Mouse (Mus musculus) cerebellum, adult 2 months (tissue): Measurements from ENCODE around the gene Msh5. TPM values are rescaled to one million over a fixed set of nuclear protein-coding genes. Genes with fewer than 3 reads are reported as not detected.

Experiments used
- DNase-seq, 2 experiments: peaks; one replicate each; pipeline ENCODE4 v3.0.0; 2021
- H3K27ac ChIP-seq: fragments of 200-500 bp; 2 replicates; pipeline ENCODE4 v1.5.1; 2012; ENCODE audit warnings: low read length, control low read depth, inconsistent platforms; ENCODE audit not compliant: insufficient read depth
- H3K27me3 ChIP-seq: fragments of 200-500 bp; 2 replicates; pipeline ENCODE4 v1.6.1; 2012; ENCODE audit warnings: inconsistent platforms, mild to moderate bottlenecking, low read length, moderate library complexity; ENCODE audit not compliant: control insufficient read depth, insufficient read depth
- H3K4me1 ChIP-seq: fragments of 200-500 bp; 2 replicates; pipeline ENCODE4 v1.6.1; 2011; ENCODE audit warnings: low read length; ENCODE audit not compliant: control insufficient read depth, insufficient read depth
- H3K4me3 ChIP-seq: fragments of 200-500 bp; replicated peaks from 2 replicates; pipeline ENCODE3; 2011; ENCODE audit warnings: mild to moderate bottlenecking, low read depth, low read length, control low read depth; ENCODE audit not compliant: insufficient read depth
- CTCF ChIP-seq: fragments of 200-500 bp; IDR thresholded peaks from 2 replicates; pipeline ENCODE4 v1.5.1; 2011; ENCODE audit warnings: low read depth, mild to moderate bottlenecking, control low read depth, low read length, moderate library complexity, borderline replicate concordance; ENCODE audit not compliant: insufficient read depth
- POLR2A ChIP-seq: fragments of 200-500 bp; IDR thresholded peaks from 2 replicates; pipeline ENCODE4 v1.6.1; 2011; ENCODE audit warnings: low read length, control low read depth, borderline replicate concordance; ENCODE audit not compliant: insufficient read depth
- WGBS: fragments of 180-500 bp; shearing (Covaris S2); methylation state at CpG from one replicate; pipeline ENCODE4 v1.1.7; 2018; 5-methylcytosine and 5-hydroxymethylcytosine counted together
- polyA plus RNA-seq: library from polyadenylated mRNA; depleted of rRNA; stranded (reverse); fragments of >200 nt; gene quantifications from 2 replicates; pipeline ENCODE4 v1.2.3, GENCODE M21; 2012

Gene Msh5
- polyA plus RNA-seq, 1 experiment = 5.5 TPM

GRCm38 (mm10) chr17:35048932-35049440, 2.4 kb upstream of the Msh5 start:
- WGBS = 89% methylated on average over 5 of the region's 5 CpGs
- peaks cover 12% of the 10 kb centered on the region for H3K4me1 ChIP-seq
- H3K27ac ChIP-seq = no peak overlapping the region
- DNase-seq = no peak
- H3K27me3 ChIP-seq = no peaks in the 10 kb centered on the region
- no peak overlapping the region for H3K4me3 ChIP-seq
- TF ChIP-seq POLR2A = no peak
- TF ChIP-seq CTCF = no peak

GRCm38 (mm10) chr17:35048149-35048931, 1.8 kb upstream of the Msh5 start:
- WGBS = 39% methylated on average over 11 of the region's 11 CpGs
- peaks cover 12% of the 10 kb centered on the region for H3K4me1 ChIP-seq
- H3K27ac ChIP-seq = no peak overlapping the region

GRCm38 (mm10) chr17:35047688-35048087, 1.1 kb upstream of the Msh5 start:
- TF ChIP-seq POLR2A = no peak
- TF ChIP-seq CTCF = no peak
- WGBS = 37% methylated on average over 1 of the region's 1 CpGs
- no peaks in the 10 kb centered on the region for H3K27me3 ChIP-seq
- peaks cover 11% of the 10 kb centered on the region for H3K4me1 ChIP-seq
- no peak overlapping the region for H3K27ac ChIP-seq
- H3K4me3 ChIP-seq = no peak overlapping the region
- no peak for DNase-seq

More at GRCm38 (mm10) chr17:35048149-35048931, 1.8 kb upstream of the Msh5 start:
- H3K27me3 ChIP-seq = no peaks in the 10 kb centered on the region
- H3K4me3 ChIP-seq = no peak overlapping the region
- no peak for TF ChIP-seq CTCF
- TF ChIP-seq POLR2A = no peak
- DNase-seq = no peak

GRCm38 (mm10) chr17:35045807-35046680, 501 bp downstream of the Msh5 start:
- no peaks in the 10 kb centered on the region for H3K27me3 ChIP-seq
- WGBS = 4% methylated on average over 48 of the region's 48 CpGs
- H3K4me1 ChIP-seq = peaks cover 4% of the 10 kb centered on the region; the same call in 1 of the 2 replicates
- no peak overlapping the region for H3K27ac ChIP-seq
- TF ChIP-seq POLR2A (no peak), CTCF (no peak)
- H3K4me3 ChIP-seq = peak overlapping the region; percentile 62
- DNase-seq = no peak

GRCm38 (mm10) chr17:35044904-35045806, 1.4 kb downstream of the Msh5 start:
- 82% methylated on average over 7 of the region's 7 CpGs for WGBS
- TF ChIP-seq CTCF = no peak
- H3K27me3 ChIP-seq = no peaks in the 10 kb centered on the region
- no peak overlapping the region for H3K27ac ChIP-seq
- peaks cover 4% of the 10 kb centered on the region; the same call in 1 of the 2 replicates for H3K4me1 ChIP-seq
- H3K4me3 ChIP-seq = no peak overlapping the region
- no peak for DNase-seq

- no peaks in the 10 kb centered on the region for H3K4me1 ChIP-seq
- no peaks in the 10 kb centered on the region for H3K27me3 ChIP-seq
- no peak for DNase-seq
- H3K27ac ChIP-seq = no peak overlapping the region
- H3K4me3 ChIP-seq = no peak overlapping the region
- TF ChIP-seq POLR2A = no peak
- no peak for TF ChIP-seq CTCF
- 91% methylated on average over 4 of the region's 4 CpGs for WGBS
These were observed 2.8 kb downstream of the Msh5 start for GRCm38 (mm10) chr17:35043794-35044193.
